Mouse (Mus musculus) bone marrow, adult 2 months (tissue): ENCODE results near the gene Zfp217. TPM values are rescaled to one million over a fixed set of nuclear protein-coding genes. Genes with fewer than 3 reads are reported as not detected.

Source experiments
- H3K27ac ChIP-seq: fragments of 200-500 bp; 2 replicates; pipeline ENCODE4 v1.5.1; 2012; ENCODE audit warnings: low read depth, mild to moderate bottlenecking, control low read depth, inconsistent platforms, low read length; ENCODE audit not compliant: control insufficient read depth, poor library complexity, insufficient read depth
- H3K4me1 ChIP-seq: fragments of 200-500 bp; 2 replicates; pipeline ENCODE4 v1.6.1; 2011; ENCODE audit warnings: low read length; ENCODE audit not compliant: control insufficient read depth, insufficient read depth
- H3K4me3 ChIP-seq: fragments of 200-500 bp; replicated peaks from 2 replicates; pipeline ENCODE3; 2011; ENCODE audit warnings: mild to moderate bottlenecking, low read depth, low read length, control low read depth; ENCODE audit not compliant: control insufficient read depth
- CTCF ChIP-seq: fragments of 200-500 bp; IDR thresholded peaks from 2 replicates; pipeline ENCODE4 v1.5.1; 2011; ENCODE audit warnings: low read length, control low read depth; ENCODE audit not compliant: control insufficient read depth, insufficient read depth
- POLR2A ChIP-seq: fragments of 200-500 bp; IDR thresholded peaks from 2 replicates; pipeline ENCODE4 v1.6.1; 2011; ENCODE audit warnings: low read depth, mild to moderate bottlenecking, control low read depth, low read length, borderline replicate concordance; ENCODE audit not compliant: control insufficient read depth
- WGBS: fragments of 180-500 bp; shearing (Covaris S2); methylation state at CpG from one replicate; pipeline ENCODE4 v1.1.7; 2018; 5-methylcytosine and 5-hydroxymethylcytosine counted together
- polyA plus RNA-seq: library from polyadenylated mRNA; stranded (reverse); fragments of >200 nt; gene quantifications from 2 replicates; pipeline ENCODE4 v1.2.4, GENCODE M21; 2011; ENCODE audit warnings: low replicate concordance; ENCODE audit not compliant: missing spikeins, insufficient read depth, insufficient read length

Gene Zfp217
- polyA plus RNA-seq, 1 experiment = 23.7 TPM

DNA sequence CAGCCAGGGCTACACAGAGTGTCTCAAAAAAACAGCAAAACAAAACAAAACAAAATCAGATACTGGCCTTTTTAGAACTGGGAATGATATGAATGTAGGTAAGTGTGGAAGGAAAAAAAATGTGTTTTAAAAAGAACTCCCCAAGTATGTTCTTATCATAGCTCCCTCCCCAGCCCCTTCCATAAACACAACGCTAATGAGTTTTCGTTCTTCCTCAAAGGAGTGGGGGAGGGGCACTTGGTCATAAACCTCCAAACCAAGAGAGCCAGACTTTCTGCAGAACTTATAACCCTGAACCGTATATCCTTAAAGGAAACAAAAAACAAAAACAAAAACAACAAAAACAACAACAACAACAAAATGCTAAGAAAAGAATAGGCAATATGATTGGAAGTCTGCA lies 4.0 kb downstream of the Zfp217 start:
- WGBS = 7% methylated on average over 3 of the region's 3 CpGs
- H3K27ac ChIP-seq = no peak overlapping the region
- no peak overlapping the region for H3K4me3 ChIP-seq
- TF ChIP-seq CTCF (no peak), POLR2A (no peak)
- H3K4me1 ChIP-seq = no peaks in the 10 kb centered on the region; the same call in none of the 2 replicates

- TF ChIP-seq POLR2A (no peak), CTCF (no peak)
- no peak overlapping the region for H3K27ac ChIP-seq
- 89% methylated on average over 10 of the region's 10 CpGs for WGBS
- H3K4me3 ChIP-seq = no peak overlapping the region
- no peaks in the 10 kb centered on the region; the same call in 1 of the 2 replicates for H3K4me1 ChIP-seq
Measured at GRCm38 (mm10) chr2:170142542-170142941, 5.4 kb downstream of the Zfp217 start.

GRCm38 (mm10) chr2:170141481-170141880 lies 6.4 kb downstream of the Zfp217 start:
- no peaks in the 10 kb centered on the region; the same call in 1 of the 2 replicates for H3K4me1 ChIP-seq
- no peak overlapping the region for H3K4me3 ChIP-seq
- no peak for TF ChIP-seq CTCF
- TF ChIP-seq POLR2A = no peak
- no peak overlapping the region for H3K27ac ChIP-seq
- 86% methylated on average over 5 of the region's 5 CpGs for WGBS

- Histone ChIP-seq H3K4me1 (no peaks in the 10 kb centered on the region; the same call in 1 of the 2 replicates), H3K4me3 (no peak overlapping the region), H3K27ac (no peak overlapping the region)
- 82% methylated on average over 9 of the region's 9 CpGs for WGBS
- TF ChIP-seq POLR2A = no peak
Measured at GRCm38 (mm10) chr2:170139411-170140046, 8.4 kb downstream of the Zfp217 start.

GRCm38 (mm10) chr2:170136928-170137327 lies 11.0 kb downstream of the Zfp217 start:
- TF ChIP-seq POLR2A (no peak), CTCF (no peak)
- Histone ChIP-seq H3K4me1 (no peaks in the 10 kb centered on the region; the same call in 1 of the 2 replicates), H3K4me3 (no peak overlapping the region), H3K27ac (no peak overlapping the region)
- WGBS = 48% methylated on average over 3 of the region's 3 CpGs

- Histone ChIP-seq H3K27ac (no peak overlapping the region), H3K4me1 (no peaks in the 10 kb centered on the region; the same call in 1 of the 2 replicates)
- 89% methylated on average over 6 of the region's 6 CpGs for WGBS
Measured at GRCm38 (mm10) chr2:170135820-170136219, 12.1 kb downstream of the Zfp217 start.

DNA sequence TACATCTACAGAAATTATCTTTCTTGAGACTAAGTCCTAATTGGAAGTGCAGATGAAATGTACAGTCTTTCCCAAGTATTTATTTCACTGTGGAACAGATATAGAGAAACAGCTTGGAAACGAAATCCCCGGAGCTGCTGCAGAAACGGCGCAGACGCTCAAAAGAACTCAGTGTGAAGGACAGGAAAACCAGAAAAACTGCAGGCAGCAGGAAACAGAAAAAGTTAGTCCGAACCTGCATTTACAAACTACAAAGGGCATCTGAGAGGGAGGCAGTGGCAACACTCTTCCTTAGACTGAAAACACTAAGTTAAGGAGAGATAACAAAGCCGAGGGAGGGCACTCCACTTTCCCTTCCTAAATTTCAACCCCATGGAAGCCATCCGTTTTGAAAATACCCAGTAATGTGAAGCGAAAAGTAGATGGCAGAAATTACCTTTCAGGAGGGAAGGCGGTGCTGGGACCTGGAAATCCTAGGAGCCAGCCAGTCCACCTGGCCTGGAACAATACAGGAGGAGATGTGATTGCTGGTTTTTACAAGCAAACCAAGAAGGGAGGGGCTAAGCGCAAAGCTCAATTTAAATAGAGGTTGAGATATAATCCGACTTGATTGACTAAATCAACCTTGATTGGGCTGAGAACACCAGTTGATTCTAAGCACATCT lies 13.7 kb downstream of the Zfp217 start:
- H3K27ac ChIP-seq = peak overlapping the region; percentile 53; the same call in 1 of the 2 replicates
- TF ChIP-seq CTCF = no peak
- TF ChIP-seq POLR2A = no peak
- 5% methylated on average over 12 of the region's 12 CpGs for whole genome bisulfite sequencing
- H3K4me1 ChIP-seq = peaks cover 1% of the 10 kb centered on the region; the same call in 1 of the 2 replicates
- peak overlapping the region; percentile 31 for H3K4me3 ChIP-seq

More at GRCm38 (mm10) chr2:170135820-170136219, 12.1 kb downstream of the Zfp217 start:
- no peak for TF ChIP-seq POLR2A
- TF ChIP-seq CTCF = no peak
- H3K4me3 ChIP-seq = no peak overlapping the region

DNA sequence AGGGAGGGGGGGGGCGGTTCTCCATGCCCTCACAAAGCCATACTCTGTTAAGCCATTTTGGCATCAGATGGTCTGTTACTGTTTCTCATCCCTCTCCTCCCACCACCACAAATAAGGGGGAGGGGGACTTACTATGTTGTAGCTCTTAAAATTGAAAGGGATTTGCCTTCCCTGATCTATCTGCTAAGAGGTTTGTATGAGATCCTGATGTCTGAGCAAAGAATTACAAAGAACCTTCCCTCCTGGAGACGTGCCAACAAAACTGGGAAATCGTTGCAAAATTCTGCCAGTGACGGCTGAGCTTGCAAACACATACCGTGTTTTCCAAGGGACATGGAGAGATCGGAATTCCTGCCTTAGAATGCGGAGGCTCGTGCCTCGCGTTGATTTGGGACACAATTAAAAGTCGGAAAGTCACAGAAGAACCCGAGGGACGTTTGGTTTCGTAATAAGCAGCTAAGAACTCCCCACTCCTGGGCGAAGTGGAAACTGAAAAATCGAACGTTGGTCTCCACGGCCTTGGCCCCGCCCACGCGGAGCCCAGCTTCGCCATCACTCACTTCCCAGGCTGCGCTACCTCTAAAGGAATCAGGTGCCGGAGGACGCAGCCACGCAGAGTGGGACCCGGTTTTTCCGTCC lies 14.7 kb downstream of the Zfp217 start:
- H3K4me3 ChIP-seq = peak overlapping the region; percentile 84
- TF ChIP-seq POLR2A (peak; percentile 80; the same call in 1 of the 2 replicates), CTCF (no peak)
- under 1% methylated on average over 28 of the region's 28 CpGs for WGBS
- H3K4me1 ChIP-seq = peaks cover 1% of the 10 kb centered on the region; the same call in 1 of the 2 replicates
- peak overlapping the region; percentile 91 for H3K27ac ChIP-seq
